Mouse (Mus musculus): ENCODE results near the gene Slc35b2.

Slc35b2 gene

GRCm38 (mm10) chr17:45563655-45564530 is at the start of gene Slc35b2:
Gene Slc35b2, plus strand, starts transcription at chr17:45563874.
- peak; percentile 94 for DNase-seq (ENCODE audit: low spot score)

DNA sequence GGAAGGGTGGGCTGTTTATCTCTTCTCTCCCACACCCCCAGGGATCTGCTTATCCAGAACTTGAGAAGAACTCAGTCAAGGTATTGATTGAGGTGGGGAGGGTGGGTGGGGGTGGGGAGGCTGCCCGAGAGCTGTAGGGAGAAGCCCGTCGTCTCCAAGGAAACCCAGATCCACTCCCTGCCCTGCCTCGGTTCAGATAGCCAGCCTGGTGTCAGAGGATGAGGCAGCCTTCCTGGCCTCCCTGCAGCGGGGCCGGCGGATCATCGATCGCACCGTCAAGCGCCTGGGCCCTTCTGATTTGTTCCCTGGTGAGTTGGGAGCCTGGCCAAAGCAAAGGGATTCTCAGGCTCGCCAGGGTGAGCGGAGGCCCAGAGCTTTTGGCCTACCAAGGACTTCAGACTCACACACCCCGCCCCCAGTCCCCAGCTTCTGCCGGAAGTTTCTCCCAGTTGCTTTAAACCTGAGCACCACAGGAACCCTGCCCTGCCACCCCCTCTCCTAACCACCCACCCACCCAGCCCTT is 48.4 kb upstream of the Slc35b2 start:
- no peak for DNase-seq (ENCODE audit: low spot score)

GRCm38 (mm10) chr17:45515806-45516205 is 47.9 kb upstream of the Slc35b2 start:
- no peak for DNase-seq (ENCODE audit: low spot score)

DNA sequence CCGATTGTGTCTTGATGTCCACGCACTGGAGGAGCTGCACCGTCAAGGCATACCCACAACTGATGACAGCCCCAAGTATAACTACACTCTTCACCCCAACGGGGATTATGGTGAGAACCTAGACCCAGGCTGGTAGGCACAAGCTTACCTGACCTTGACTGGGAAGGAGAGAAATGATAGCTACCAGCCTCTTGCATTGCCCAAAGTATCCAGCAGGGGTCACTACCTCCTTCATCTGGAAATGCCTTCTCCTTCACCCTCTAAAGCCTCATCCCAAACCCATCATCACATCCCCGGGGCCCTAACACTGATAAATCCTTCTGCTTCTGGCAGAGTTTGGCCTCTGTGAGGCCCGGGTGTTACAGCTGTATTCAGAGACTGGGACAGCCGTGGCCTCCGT is 47.2 kb upstream of the Slc35b2 start:
- peak; percentile 74 for DNase-seq (ENCODE audit: low spot score)

DNA sequence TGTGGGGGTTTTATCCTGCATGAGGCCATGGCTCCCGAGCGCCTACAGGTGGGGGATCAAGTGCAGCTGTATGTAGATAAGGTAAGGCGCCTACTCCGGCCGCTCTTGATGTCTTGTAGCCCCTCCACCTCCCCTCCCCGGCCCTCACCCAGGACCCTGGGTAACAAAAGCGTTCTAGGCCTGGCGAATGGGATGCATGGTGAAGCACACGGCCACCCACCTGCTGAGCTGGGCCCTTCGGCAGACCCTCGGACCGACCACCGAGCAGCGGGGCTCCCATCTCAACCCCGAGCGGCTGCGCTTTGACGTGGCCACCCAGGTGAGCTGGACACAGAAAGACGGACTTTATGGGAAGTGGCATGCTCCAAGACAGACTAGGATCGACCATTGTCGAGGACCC is 46.5 kb upstream of the Slc35b2 start:
- DNase-seq (ENCODE audit: low spot score): no peak

DNA sequence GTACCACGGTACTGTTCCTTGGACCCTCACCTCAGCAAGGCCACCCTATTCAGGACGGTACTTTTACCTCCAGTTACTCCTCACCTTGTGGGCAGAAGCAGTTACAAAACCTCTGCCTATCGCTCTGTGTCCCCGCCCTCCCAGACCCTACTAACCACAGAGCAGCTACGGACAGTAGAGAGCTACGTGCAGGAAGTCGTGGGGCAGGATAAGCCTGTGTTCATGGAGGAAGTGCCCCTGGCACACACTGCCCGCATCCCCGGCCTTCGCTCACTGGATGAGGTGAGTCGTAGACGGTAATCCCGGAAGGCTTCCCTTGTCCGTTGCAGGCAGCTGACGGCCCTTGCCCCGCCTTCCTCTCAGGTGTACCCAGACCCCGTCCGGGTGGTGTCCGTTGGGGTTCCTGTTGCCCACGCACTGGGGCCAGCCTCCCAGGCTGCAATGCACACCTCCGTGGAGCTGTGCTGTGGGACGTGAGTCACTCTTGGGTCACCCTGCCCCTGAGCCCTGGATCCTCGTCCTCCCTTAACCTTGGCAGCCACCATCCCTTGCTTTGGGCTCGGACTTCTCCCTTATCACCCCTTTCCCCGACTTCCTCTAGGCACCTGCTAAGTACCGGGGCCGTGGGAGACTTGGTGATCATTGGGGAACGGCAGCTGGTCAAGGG is 46.0 kb upstream of the Slc35b2 start:
- no peak for DNase-seq (ENCODE audit: low spot score)

DNA sequence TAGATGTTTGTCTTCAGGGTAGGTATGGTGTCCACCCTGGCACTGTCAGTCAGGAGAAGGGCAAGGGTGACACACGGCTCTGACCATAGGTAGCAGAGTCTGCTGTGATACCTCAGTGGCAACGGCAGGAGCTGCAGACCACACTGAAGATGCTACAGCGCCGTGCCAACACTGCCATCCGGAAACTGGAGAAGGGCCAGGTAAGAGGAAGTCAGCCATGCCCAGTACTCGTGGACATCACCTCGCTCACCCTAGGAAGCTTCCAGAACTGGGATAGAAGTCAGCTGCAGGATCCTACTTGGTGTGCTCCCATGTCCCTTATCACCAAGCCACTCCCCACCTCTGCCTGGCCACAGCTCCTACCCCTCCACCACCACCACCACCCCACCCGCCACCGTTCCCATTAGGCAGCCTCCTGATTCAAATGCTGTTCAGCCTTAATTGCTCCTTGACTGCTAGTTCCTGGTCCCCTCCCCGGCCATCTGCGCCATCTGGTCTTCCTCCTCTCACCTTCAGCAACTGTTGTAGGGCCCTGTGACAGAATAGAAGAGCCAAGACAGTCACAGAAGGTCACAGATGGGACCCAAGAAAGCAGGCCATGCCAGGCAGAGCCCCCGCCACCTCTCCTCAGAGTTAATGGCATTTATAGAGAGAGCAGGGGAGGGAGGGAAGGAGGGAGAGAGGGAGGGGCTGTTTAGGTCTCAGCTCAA is 44.8 kb upstream of the Slc35b2 start:
- no peak for DNase-seq (ENCODE audit: low spot score)

GRCm38 (mm10) chr17:45520136-45520535 is 43.5 kb upstream of the Slc35b2 start:
- no peak for DNase-seq (ENCODE audit: low spot score)

DNA sequence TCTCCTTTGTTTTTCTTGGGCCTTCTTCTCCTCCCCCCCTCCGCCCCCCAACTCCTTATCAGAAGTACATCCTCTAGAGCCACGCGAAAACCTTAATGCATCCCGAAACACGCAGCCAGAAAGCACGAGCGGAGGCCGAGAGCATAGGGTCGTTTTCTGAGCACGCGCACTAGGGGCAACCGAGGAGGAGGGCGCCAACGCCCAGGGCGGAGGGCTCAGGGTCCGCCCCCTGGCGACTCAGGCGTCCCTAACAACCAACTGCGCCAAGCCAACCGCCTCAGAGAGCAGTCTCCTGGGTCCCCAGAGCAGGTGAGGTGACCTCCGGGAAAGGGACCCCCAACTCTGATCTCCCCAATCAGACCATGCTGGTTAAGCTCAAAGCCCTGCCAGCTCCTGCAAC is 40.4 kb upstream of the Slc35b2 start, which contains the start of gene Tcte1:
Gene Tcte1 (plus strand): TSS at position 172 of the 400 bp plus-strand sequence.
- peak; percentile 32 for DNase-seq (ENCODE audit: low spot score)

DNA sequence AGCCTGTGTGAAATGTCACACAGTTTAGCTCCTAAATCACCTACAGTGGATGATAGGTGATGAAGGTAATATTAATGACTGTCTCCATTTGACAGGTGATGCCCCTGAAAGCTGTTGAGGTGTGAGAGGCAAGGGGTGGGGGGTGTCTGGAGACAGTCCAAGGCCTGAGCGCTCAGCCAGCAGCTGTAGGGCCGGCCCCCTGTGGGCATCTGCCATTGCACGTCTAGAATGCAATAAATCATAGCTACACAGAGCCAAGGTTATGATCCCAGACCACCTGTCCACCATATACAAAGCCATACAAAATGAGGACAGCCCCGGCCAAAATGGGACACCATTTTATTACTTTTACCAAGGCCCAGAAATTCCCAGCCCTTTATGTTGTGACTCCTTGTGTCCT is 38.7 kb upstream of the Slc35b2 start:
- DNase-seq (ENCODE audit: low spot score): no peak

DNA sequence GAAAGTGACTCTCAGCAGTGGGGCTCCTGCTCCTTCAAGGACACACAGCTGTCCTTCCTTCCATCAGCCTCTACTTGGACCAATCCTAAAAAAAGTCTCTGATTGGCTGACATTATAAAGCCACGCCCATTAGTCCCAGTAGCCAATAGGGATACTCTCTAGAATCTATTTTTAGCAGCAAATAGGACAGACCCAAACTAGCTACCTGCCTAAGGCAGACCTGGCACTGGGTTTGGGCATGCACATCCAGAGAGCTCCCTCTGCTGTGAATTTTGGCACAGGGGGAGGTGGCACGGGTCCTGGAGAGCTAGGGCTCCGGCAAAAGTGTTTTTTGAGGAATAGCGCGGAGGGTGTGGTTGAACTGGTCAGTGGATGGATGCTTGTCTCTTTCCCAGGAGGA is 37.1 kb upstream of the Slc35b2 start:
- DNase-seq (ENCODE audit: low spot score): no peak

DNA sequence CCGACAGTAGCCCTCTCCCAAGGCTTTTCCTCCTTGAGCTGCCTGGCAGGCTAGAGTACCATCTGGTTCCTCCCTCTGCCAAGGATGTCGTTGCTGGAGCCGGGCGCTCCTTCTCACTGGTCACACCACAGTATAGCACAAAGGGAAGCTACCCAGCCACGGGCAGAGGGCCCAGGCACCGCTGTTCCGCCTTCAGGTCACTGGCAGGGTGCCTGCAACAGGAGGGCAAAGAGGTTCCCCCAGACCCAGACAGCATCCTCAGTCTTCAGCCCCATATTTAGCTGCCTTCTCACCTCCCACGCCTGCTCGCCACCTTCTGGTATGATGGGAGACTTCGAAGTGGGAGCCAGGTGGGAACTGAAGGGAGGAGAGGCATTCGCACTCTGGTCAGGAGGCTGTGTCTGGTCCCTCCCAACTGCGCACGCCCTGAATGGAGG is 33.3 kb upstream of the Slc35b2 start:
- DNase-seq (ENCODE audit: low spot score): no peak

DNA sequence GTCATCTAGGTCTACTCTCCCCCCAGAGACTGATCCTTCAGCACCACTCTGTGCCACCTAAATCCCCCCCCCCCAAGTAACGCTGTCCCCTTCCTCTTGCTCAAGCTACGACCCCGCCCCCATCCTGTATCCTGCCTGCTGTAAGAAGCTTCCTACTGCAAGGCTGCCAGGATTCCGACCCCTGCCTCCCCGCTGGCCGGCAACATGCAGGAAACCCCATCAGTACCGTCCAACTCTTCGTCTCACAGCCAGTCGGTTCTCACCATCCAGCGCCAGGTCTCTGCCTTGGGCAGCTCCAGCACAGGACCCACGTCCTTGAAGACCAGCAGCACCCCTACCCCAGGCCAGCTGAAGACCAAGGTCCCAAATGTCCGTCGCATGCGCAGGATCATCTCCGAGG is 30.8 kb upstream of the Slc35b2 start:
- no peak for DNase-seq (ENCODE audit: low spot score)

DNA sequence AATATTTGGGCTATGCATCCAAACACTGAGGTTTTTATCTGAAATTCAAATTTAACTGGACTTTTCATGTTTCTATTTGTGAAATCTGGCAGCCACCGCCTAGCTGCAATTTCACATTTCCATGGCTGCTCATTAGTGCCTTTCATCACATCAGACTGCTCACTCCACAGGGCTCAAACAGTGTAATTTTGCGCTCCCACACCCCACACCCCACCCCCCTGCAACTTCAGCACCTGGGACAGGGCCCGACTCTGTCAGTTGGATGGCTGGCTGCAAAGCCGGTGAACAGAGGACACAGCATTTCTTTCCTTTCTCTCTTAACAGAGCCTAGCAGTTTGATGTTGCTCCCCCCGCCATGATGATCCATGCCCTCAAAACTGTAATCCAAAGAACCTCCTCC is 27.4 kb upstream of the Slc35b2 start:
- DNase-seq (ENCODE audit: low spot score): peak; percentile 39

DNA sequence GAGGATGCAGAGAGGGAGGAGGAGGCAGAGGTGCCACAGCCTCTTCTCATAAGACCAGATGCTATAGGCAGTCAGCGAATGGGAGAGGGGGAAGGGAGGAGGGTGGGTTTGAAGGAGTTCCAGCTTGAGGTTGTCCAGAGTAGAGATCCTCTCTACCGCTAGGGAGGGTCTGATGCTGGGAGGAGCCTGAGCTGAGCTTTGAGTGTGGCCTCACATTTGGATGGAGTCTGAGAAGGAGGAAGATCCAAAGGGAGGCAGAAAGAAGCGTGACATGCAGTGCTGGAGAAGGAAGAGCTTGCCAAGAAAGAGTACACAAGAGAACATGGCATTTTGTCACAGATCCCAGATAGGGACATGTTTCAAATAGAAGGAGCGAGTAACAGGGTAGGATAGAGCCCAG is 25.3 kb upstream of the Slc35b2 start:
- no peak for DNase-seq (ENCODE audit: low spot score)

DNA sequence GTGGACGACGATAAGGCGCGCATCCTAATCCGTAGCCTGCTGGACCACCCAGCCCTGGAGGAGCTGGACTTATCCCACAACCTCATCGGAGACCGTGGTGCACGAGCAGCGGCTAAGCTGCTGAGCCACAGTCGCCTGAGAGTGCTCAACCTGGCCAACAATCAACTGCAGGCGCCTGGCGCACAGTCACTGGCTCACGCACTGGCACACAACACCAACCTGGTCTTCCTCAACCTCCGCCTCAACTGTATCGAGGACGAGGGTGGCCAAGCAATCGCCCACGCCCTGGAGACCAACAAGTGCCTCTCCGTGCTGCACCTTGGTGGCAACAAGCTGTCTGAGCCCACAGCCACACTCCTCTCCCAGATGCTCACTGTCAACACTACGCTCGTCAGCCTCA is 24.0 kb upstream of the Slc35b2 start:
- no peak for DNase-seq (ENCODE audit: low spot score)

- no peak for DNase-seq (ENCODE audit: low spot score)
These were observed 21.5 kb upstream of the Slc35b2 start for GRCm38 (mm10) chr17:45542129-45542528.

DNA sequence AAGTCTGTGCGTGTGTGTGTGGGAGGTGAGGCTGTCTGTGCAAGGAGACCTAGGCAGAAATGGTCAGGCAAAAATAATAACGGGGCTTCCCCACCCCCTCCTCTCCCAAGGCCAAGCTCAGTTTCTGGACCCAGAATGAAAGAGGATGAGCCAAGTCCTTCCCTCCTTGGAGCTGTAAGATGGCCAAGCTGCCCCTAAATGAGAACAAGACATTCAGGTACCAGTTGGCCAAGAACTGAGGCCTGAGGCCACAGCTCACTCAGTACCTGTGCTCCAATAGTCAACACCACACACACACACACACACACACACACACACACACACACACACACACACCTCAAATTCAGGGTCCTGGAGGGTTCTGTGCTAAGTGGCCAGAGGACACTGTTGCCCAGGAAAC is 21.0 kb upstream of the Slc35b2 start:
- no peak for DNase-seq (ENCODE audit: low spot score)

DNA sequence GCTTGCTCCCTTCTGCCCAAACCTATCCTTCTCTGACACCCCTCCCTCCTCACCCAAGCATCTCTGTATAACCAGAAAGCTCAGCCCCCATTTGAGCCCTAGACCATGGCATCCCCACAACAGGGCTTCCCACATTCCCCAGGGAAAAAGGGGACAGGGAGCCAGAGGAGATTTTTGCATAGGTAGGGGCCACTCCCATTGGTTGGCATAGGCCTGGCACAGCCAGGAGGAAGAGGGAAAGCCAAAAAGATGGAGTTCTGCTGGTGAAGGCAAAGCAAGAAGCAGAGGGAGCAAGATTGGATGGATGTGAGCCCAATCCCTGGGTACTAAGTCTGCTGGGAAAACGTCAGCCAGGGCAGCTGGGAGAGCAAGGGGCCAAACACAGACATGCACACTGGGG is 20.6 kb upstream of the Slc35b2 start:
- no peak for DNase-seq (ENCODE audit: low spot score)

DNA sequence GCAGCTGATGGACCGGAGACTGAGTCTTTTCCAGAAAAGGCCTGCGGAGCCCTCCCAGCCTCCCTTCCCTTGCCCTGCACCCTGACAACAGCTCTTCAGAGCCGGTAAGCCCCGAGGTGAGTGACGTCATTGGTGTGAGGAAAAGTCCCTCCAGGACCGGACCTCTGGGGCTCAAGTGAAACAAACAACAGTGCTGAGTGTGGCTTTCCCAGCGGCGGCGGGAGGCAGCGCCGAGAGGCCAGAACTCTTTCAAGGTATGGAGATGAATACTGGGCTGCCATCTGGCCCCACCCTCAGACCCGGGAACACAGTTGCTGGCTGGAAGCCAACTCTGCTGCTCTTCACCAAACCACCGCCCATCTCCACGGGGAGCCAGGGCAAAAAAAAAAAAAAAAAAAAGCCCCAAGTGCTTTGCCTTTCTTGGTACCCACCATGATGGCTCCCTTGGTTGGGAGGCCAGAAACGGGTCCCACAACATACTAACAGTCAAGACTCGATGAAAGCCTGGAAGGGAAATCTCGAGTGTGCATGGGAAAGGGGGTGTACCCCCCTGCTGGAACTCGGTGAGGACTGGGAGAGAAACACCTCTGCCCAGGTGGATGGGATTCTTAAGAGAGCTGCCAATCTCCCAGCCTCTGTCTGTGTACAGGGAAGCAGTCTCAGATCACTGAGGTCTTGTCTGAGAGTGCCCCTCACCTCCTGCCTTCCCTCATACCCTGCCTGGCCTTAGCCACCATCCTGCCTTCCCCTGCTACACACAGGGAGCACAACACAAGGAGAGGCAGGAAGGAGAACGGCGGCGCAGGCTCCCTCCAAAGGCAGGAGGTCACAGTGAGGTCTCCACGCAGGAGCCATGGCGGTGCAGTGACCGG is 19.4 kb upstream of the Slc35b2 start:
- no peak for DNase-seq (ENCODE audit: low spot score)

DNA sequence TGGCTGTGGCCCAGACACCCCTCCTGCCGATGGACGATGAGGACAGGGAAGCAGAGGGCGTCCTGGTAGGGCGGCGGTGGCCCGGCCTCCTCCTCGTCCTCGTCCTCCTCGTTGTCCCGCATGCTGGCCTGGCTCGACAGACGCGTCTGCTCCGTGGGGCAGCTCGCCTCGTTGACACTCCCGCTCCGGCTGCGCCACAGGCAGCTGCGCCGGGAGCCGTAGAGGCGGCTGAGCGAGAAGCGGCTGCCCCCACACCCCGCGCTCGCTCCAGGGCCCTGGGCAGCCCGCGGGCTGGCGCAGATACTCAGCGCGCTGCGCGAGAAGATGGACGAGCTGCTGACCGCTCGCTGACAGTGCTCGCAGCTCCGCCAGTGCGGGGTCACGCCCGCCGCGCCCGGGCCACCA is 18.8 kb upstream of the Slc35b2 start:
- no peak for DNase-seq (ENCODE audit: low spot score)
